Mouse (Mus musculus) stomach, embryonic 15.5 days (tissue): ENCODE measurements around the gene Urb1. TPM values are rescaled to one million over a fixed set of nuclear protein-coding genes. Genes with fewer than 3 reads are reported as not detected.
"Not testable (repeated sequence)": the region's sequence is repeated elsewhere in the genome, so short reads cannot be mapped to it uniquely, and the experiment has no call there.

Source experiments
- ATAC-seq: fragments of 200-750 bp; cut with Nextera tagmentation; 2 replicates; pipeline ENCODE4 v1.8.0; 2017; ENCODE audit warnings: low read depth, moderate number of reproducible peaks, moderate TSS enrichment; ENCODE audit not compliant: insufficient read depth, low FRiP score
- H3K27ac ChIP-seq: fragments of 300-500 bp; sonication (generic); 2 replicates; pipeline ENCODE4 v1.5.1; 2015; ENCODE audit warnings: mild to moderate bottlenecking, inconsistent platforms
- H3K27me3 ChIP-seq: fragments of 300-500 bp; sonication (generic); replicated peaks from 2 replicates; pipeline ENCODE4 v1.6.1; 2015; ENCODE audit warnings: inconsistent platforms
- H3K36me3 ChIP-seq: fragments of 300-500 bp; sonication (generic); 2 replicates; pipeline ENCODE4 v1.6.1; 2015; ENCODE audit warnings: inconsistent platforms
- H3K4me1 ChIP-seq: fragments of 300-500 bp; sonication (generic); 2 replicates; pipeline ENCODE4 v1.6.1; 2015; ENCODE audit warnings: inconsistent platforms
- H3K4me2 ChIP-seq: fragments of 300-500 bp; sonication (generic); 2 replicates; pipeline ENCODE4 v1.6.1; 2015; ENCODE audit warnings: mild to moderate bottlenecking, inconsistent platforms
- H3K4me3 ChIP-seq: fragments of 300-500 bp; sonication (generic); replicated peaks from 2 replicates; pipeline ENCODE4 v1.5.1; 2015; ENCODE audit warnings: inconsistent platforms
- H3K9ac ChIP-seq: fragments of 300-500 bp; sonication (generic); 2 replicates; pipeline ENCODE4 v1.6.1; 2015; ENCODE audit warnings: inconsistent platforms
- H3K9me3 ChIP-seq: fragments of 300-500 bp; sonication (generic); 2 replicates; pipeline ENCODE4 v1.6.1; 2016; ENCODE audit warnings: inconsistent platforms
- WGBS: fragments of 180-500 bp; shearing (Covaris S2); methylation state at CpG from one replicate; pipeline ENCODE4 v1.1.7; 2015; 5-methylcytosine and 5-hydroxymethylcytosine counted together
- polyA plus RNA-seq: library from polyadenylated mRNA; unstranded; fragments of >200 nt; fragmentation: Nextera tagmentation; extraction: Ambion mirVana; gene quantifications from 2 replicates; pipeline ENCODE4 v1.2.1, GENCODE M21; 2015

Urb1 gene
- polyA plus RNA-seq, 1 experiment from 2014 or later, result 6.4 TPM

GRCm38 (mm10) chr16:90833041-90833791 is 23.0 kb upstream of the Urb1 start:
- no peak overlapping the region for H3K4me2 ChIP-seq
- no peaks in the 10 kb centered on the region for H3K36me3 ChIP-seq
- H3K4me3 ChIP-seq, result no peak overlapping the region
- H3K4me1 ChIP-seq, result peaks cover 10% of the 10 kb centered on the region; the same call in 1 of the 2 replicates
- ATAC-seq, result no peak
- H3K27me3 ChIP-seq, result peaks cover 17% of the 10 kb centered on the region
- H3K27ac ChIP-seq, result no peak overlapping the region
- 39% methylated on average over 9 of the region's 9 CpGs for WGBS
- no peak overlapping the region for H3K9ac ChIP-seq
- H3K9me3 ChIP-seq, result no peaks in the 10 kb centered on the region

- Histone ChIP-seq H3K36me3 (no peaks in the 10 kb centered on the region), H3K27me3 (peaks cover 17% of the 10 kb centered on the region), H3K4me1 (peaks cover 10% of the 10 kb centered on the region; the same call in 1 of the 2 replicates), H3K27ac (no peak overlapping the region), H3K4me2 (no peak overlapping the region), H3K9ac (no peak overlapping the region), H3K9me3 (no peaks in the 10 kb centered on the region), H3K4me3 (no peak overlapping the region)
- no peak for ATAC-seq
- 27% methylated on average over 6 of the region's 6 CpGs for WGBS
Observed at GRCm38 (mm10) chr16:90832495-90832894, 22.3 kb upstream of the Urb1 start.

- WGBS, result 31% methylated on average over 15 of the region's 15 CpGs
- Histone ChIP-seq H3K9me3 (no peaks in the 10 kb centered on the region), H3K9ac (no peak overlapping the region), H3K36me3 (no peaks in the 10 kb centered on the region), H3K27ac (no peak overlapping the region), H3K4me1 (peaks cover 10% of the 10 kb centered on the region; the same call in 1 of the 2 replicates), H3K27me3 (peaks cover 17% of the 10 kb centered on the region), H3K4me2 (peak overlapping the region; percentile 93), H3K4me3 (peak overlapping the region; percentile 50)
- ATAC-seq, result no peak
Observed at GRCm38 (mm10) chr16:90831676-90832075, 21.5 kb upstream of the Urb1 start.

GRCm38 (mm10) chr16:90830686-90831439 is 20.6 kb upstream of the Urb1 start:
- H3K9me3 ChIP-seq, result no peaks in the 10 kb centered on the region
- peak overlapping the region; percentile 3 for H3K9ac ChIP-seq
- H3K4me1 ChIP-seq, result peaks cover 10% of the 10 kb centered on the region; the same call in 1 of the 2 replicates
- peaks cover 17% of the 10 kb centered on the region for H3K27me3 ChIP-seq
- peak overlapping the region; percentile 50 for H3K4me3 ChIP-seq
- H3K36me3 ChIP-seq, result no peaks in the 10 kb centered on the region
- under 1% methylated on average over 66 of the region's 67 CpGs for WGBS
- no peak overlapping the region for H3K27ac ChIP-seq
- peak; percentile 77; the same call in 1 of the 2 replicates for ATAC-seq
- peak overlapping the region; percentile 93 for H3K4me2 ChIP-seq

- peaks cover 17% of the 10 kb centered on the region for H3K27me3 ChIP-seq
- H3K4me2 ChIP-seq, result peak overlapping the region; percentile 93
- WGBS, result under 1% methylated on average over 45 of the region's 45 CpGs
- H3K9me3 ChIP-seq, result no peaks in the 10 kb centered on the region
- ATAC-seq, result peak; percentile 90
- H3K9ac ChIP-seq, result peak overlapping the region; percentile 3; the same call in 1 of the 2 replicates
- H3K4me1 ChIP-seq, result peaks cover 10% of the 10 kb centered on the region; the same call in 1 of the 2 replicates
- no peaks in the 10 kb centered on the region for H3K36me3 ChIP-seq
- no peak overlapping the region for H3K27ac ChIP-seq
- H3K4me3 ChIP-seq, result peak overlapping the region; percentile 50
Observed at GRCm38 (mm10) chr16:90829894-90830685, 19.9 kb upstream of the Urb1 start.

- no peaks in the 10 kb centered on the region for H3K9me3 ChIP-seq
- no peak overlapping the region for H3K9ac ChIP-seq
- no peaks in the 10 kb centered on the region for H3K36me3 ChIP-seq
- peaks cover 10% of the 10 kb centered on the region; the same call in 1 of the 2 replicates for H3K4me1 ChIP-seq
- ATAC-seq, result no peak
- no peak overlapping the region for H3K4me2 ChIP-seq
- no peak overlapping the region for H3K4me3 ChIP-seq
- WGBS, result 80% methylated on average over 7 of the region's 7 CpGs
- H3K27me3 ChIP-seq, result peaks cover 17% of the 10 kb centered on the region
- H3K27ac ChIP-seq, result no peak overlapping the region
Observed at GRCm38 (mm10) chr16:90829136-90829535, 18.9 kb upstream of the Urb1 start.

- Histone ChIP-seq H3K4me3 (no peak overlapping the region), H3K4me1 (peaks cover 10% of the 10 kb centered on the region; the same call in 1 of the 2 replicates)
Observed at GRCm38 (mm10) chr16:90827498-90827897, 17.3 kb upstream of the Urb1 start.

GRCm38 (mm10) chr16:90826457-90826856 is 16.2 kb upstream of the Urb1 start, which contains the start of gene Eva1c:
TSS of gene Eva1c (plus strand) at chr16:90826719.
- Histone ChIP-seq H3K36me3 (no peaks in the 10 kb centered on the region), H3K27ac (no peak within 1 kb of the TSS), H3K9me3 (no peaks in the 10 kb centered on the region), H3K4me3 (no peak within 1 kb of the TSS), H3K27me3 (peaks cover 9% of the 10 kb centered on the region), H3K4me2 (no peak within 1 kb of the TSS), H3K4me1 (peaks cover 10% of the 10 kb centered on the region; the same call in 1 of the 2 replicates), H3K9ac (no peak within 1 kb of the TSS)
- 57% methylated on average over 7 of the region's 7 CpGs for WGBS
- ATAC-seq, result no peak

More at GRCm38 (mm10) chr16:90827498-90827897, 17.3 kb upstream of the Urb1 start:
- WGBS, result 81% methylated on average over 9 of the region's 9 CpGs
- H3K27ac ChIP-seq, result no peak overlapping the region
- H3K4me2 ChIP-seq, result no peak overlapping the region
- H3K27me3 ChIP-seq, result peaks cover 13% of the 10 kb centered on the region
- no peak overlapping the region for H3K9ac ChIP-seq
- ATAC-seq, result no peak
- H3K9me3 ChIP-seq, result no peaks in the 10 kb centered on the region
- H3K36me3 ChIP-seq, result no peaks in the 10 kb centered on the region

GRCm38 (mm10) chr16:90826041-90826440 is 15.8 kb upstream of the Urb1 start:
- Histone ChIP-seq H3K36me3 (no peaks in the 10 kb centered on the region), H3K4me3 (no peak overlapping the region), H3K9me3 (no peaks in the 10 kb centered on the region), H3K27ac (no peak overlapping the region), H3K9ac (no peak overlapping the region), H3K4me1 (peaks cover 10% of the 10 kb centered on the region; the same call in 1 of the 2 replicates), H3K27me3 (peaks cover 6% of the 10 kb centered on the region), H3K4me2 (no peak overlapping the region)
- ATAC-seq, result no peak
- 82% methylated on average over 5 of the region's 5 CpGs for WGBS

- H3K27ac ChIP-seq, H3K9ac ChIP-seq, H3K4me2 ChIP-seq, ATAC-seq, H3K36me3 ChIP-seq, H3K9me3 ChIP-seq, H3K4me3 ChIP-seq, H3K4me1 ChIP-seq, H3K27me3 ChIP-seq: not testable (repeated sequence)
- 72% methylated on average over 4 of the region's 4 CpGs for WGBS
Observed at GRCm38 (mm10) chr16:90823986-90824385, 13.8 kb upstream of the Urb1 start.

GRCm38 (mm10) chr16:90822981-90823380 is 12.8 kb upstream of the Urb1 start:
- H3K9me3 ChIP-seq, result no peaks in the 10 kb centered on the region
- 60% methylated on average over 7 of the region's 7 CpGs for WGBS
- ATAC-seq, result no peak
- H3K4me3 ChIP-seq, result no peak overlapping the region
- no peaks in the 10 kb centered on the region for H3K36me3 ChIP-seq
- no peak overlapping the region for H3K27ac ChIP-seq
- H3K4me1 ChIP-seq, result no peaks in the 10 kb centered on the region
- no peak overlapping the region for H3K9ac ChIP-seq
- H3K4me2 ChIP-seq, result no peak overlapping the region
- H3K27me3 ChIP-seq, result no peaks in the 10 kb centered on the region
